Mouse (Mus musculus): Measurements from ENCODE around the gene Dnajc13.

- no peak for TF ChIP-seq CTCF (IDR thresholded peaks at IDR 0.05)
- no peak for TF ChIP-seq EP300 (IDR thresholded peaks at IDR 0.05)
These were observed 19.8 kb upstream of the Dnajc13 start for GRCm38 (mm10) chr9:104282536-104282935.

Data from lung, postnatal 0 days (tissue).